Mouse (Mus musculus) hindbrain, embryonic 14.5 days (tissue): Measurements from ENCODE around the gene Camk1g. TPM values are rescaled to one million over a fixed set of nuclear protein-coding genes. Genes with fewer than 3 reads are reported as not detected.
A peak's percentile ranks its signal among the peaks of the same experiment; 100 is the strongest.

Experiments used
- ATAC-seq: fragments of 200-750 bp; cut with Nextera tagmentation; 2 replicates; pipeline ENCODE4 v1.8.0; 2017; ENCODE audit warnings: moderate number of reproducible peaks, mild to moderate bottlenecking, moderate TSS enrichment, moderate library complexity; ENCODE audit not compliant: low FRiP score
- DNase-seq: peaks from one replicate; pipeline ENCODE4 v3.0.0-alpha.2; 2015; ENCODE audit warnings: low spot score
- H3K27ac ChIP-seq: fragments of 300-500 bp; sonication (generic); 2 replicates; pipeline ENCODE4 v1.5.1; 2014; ENCODE audit warnings: mild to moderate bottlenecking, moderate library complexity
- H3K27me3 ChIP-seq: fragments of 300-500 bp; sonication (generic); 2 replicates; pipeline ENCODE4 v1.6.1; 2014; ENCODE audit warnings: mild to moderate bottlenecking, low read length, mixed read lengths; ENCODE audit not compliant: control insufficient read depth, insufficient read depth
- H3K36me3 ChIP-seq: fragments of 300-500 bp; sonication (generic); replicated peaks from 2 replicates; pipeline ENCODE4 v1.6.1; 2014; ENCODE audit not compliant: control insufficient read depth, insufficient read depth
- H3K4me1 ChIP-seq: fragments of 300-500 bp; sonication (generic); replicated peaks from 2 replicates; pipeline ENCODE4 v1.6.1; 2014; ENCODE audit warnings: antibody characterized with exemption, low read length, mixed read lengths; ENCODE audit not compliant: control insufficient read depth, insufficient read depth
- H3K4me2 ChIP-seq: fragments of 300-500 bp; sonication (generic); replicated peaks from 2 replicates; pipeline ENCODE4 v1.6.1; 2014; ENCODE audit warnings: mild to moderate bottlenecking, moderate library complexity
- H3K4me3 ChIP-seq: fragments of 300-500 bp; sonication (generic); replicated peaks from 2 replicates; pipeline ENCODE4 v1.5.1; 2014; ENCODE audit warnings: mild to moderate bottlenecking, low read length
- H3K9ac ChIP-seq: fragments of 300-500 bp; sonication (generic); 2 replicates; pipeline ENCODE4 v1.6.1; 2014
- H3K9me3 ChIP-seq: fragments of 300-500 bp; sonication (generic); 2 replicates; pipeline ENCODE4 v1.6.1; 2016; ENCODE audit warnings: low read length; ENCODE audit not compliant: control insufficient read depth
- WGBS: fragments of 180-500 bp; shearing (Covaris S2); extraction: QIAGEN DNeasy Blood & Tissue Kit; methylation state at CpG from one replicate; pipeline ENCODE4 v1.1.7; 2014; 5-methylcytosine and 5-hydroxymethylcytosine counted together
- polyA plus RNA-seq: library from polyadenylated mRNA; unstranded; fragments of >200 nt; fragmentation: Nextera tagmentation; extraction: Ambion mirVana; gene quantifications from 2 replicates; pipeline ENCODE4 v1.2.1, GENCODE M21; 2014

Gene Camk1g
- polyA plus RNA-seq: 39.9 and 45.2 TPM in 2 replicates

DNA sequence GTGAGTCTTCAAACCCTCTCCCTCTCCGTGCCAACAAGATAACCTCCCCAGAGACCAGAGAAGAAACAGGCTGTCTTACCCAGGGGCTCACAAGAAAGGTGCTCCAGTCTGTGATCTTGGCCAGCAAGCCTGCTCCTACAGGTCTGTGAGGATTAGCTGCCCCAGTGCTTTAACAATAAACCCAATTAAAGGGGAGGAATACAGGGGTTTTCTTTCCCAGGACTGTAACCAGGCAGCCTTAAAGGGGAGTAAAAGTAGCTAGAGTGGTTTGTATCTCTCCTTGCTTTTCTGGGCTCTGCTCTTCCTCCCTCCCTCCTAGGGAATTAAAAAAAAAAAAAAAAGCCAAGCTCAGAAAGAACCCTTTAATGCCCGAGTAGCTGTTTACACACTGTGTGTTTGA is at the start of gene Camk1g:
TSS of gene Camk1g (minus strand) at position 203 of the 400 bp plus-strand sequence.
- Histone ChIP-seq H3K4me3 (peak within 1 kb of the TSS; percentile 55), H3K27ac (peak within 1 kb of the TSS; percentile 64; the same call in 1 of the 2 replicates), H3K9me3 (no peaks in the 10 kb centered on the region), H3K4me1 (peaks cover 27% of the 10 kb centered on the region), H3K9ac (peak within 1 kb of the TSS; percentile 74), H3K4me2 (peak within 1 kb of the TSS; percentile 80), H3K27me3 (no peaks in the 10 kb centered on the region), H3K36me3 (no peaks in the 10 kb centered on the region)
- 3% methylated on average over 2 of the region's 2 CpGs for WGBS
- DNase-seq: peak; percentile 89
- peak; percentile 92 for ATAC-seq

DNA sequence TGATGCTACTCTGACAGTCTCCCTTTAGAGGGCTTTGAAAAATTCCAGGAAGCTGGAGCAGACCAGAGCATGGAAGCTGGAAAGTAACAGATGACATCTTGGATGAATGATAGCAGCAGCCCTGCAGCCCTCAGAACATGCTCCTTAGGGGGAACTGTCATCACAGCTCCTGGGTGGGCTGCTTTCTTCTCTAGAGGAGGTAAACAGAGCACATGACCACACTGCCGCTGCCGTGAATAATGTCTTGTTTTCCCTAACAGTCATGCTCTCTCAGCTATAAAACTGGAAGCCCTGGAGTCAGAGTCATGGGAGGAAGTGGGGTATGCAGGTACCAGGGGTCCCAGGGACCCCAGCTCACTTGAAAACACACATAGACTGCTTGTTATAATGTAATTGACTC is 49.1 kb upstream of the Camk1g start:
- H3K9me3 ChIP-seq: no peaks in the 10 kb centered on the region
- H3K4me2 ChIP-seq: no peak overlapping the region
- no peak for ATAC-seq
- peaks cover 36% of the 10 kb centered on the region for H3K4me1 ChIP-seq
- WGBS: 5% methylated on average over 2 of the region's 2 CpGs
- H3K4me3 ChIP-seq: no peak overlapping the region
- no peaks in the 10 kb centered on the region for H3K36me3 ChIP-seq
- no peak overlapping the region for H3K9ac ChIP-seq
- no peaks in the 10 kb centered on the region for H3K27me3 ChIP-seq
- 0 out of 2 replicates have a peak overlapping the region, but pooled peaks have one; percentile 1 for H3K27ac ChIP-seq
- DNase-seq: no peak

DNA sequence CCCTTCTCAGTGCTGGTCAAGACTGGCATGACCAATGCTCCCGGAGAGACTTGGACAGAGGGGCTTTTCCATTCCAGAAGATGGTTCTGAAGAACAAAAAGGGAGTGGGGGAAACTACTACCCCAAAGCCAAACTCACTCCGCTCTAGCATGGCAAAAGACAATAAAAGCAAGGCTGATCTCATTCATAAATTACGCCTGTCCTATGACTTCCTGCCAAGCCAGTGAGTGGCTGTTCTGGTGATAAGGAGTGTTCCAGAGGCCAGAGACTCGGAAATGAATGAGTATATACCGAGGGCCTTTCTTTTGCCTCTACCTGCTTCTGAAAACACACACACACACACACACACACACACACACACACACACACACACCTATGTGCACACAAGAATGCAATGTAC is 48.6 kb upstream of the Camk1g start:
- DNase-seq: no peak
- no peak overlapping the region for H3K9ac ChIP-seq
- H3K27ac ChIP-seq: no peak overlapping the region
- no peak overlapping the region for H3K4me2 ChIP-seq
- no peak overlapping the region for H3K4me3 ChIP-seq
- 71% methylated on average over 5 of the region's 5 CpGs for WGBS
- no peak for ATAC-seq
- no peaks in the 10 kb centered on the region for H3K27me3 ChIP-seq
- no peaks in the 10 kb centered on the region for H3K36me3 ChIP-seq
- peaks cover 31% of the 10 kb centered on the region for H3K4me1 ChIP-seq
- H3K9me3 ChIP-seq: no peaks in the 10 kb centered on the region

DNA sequence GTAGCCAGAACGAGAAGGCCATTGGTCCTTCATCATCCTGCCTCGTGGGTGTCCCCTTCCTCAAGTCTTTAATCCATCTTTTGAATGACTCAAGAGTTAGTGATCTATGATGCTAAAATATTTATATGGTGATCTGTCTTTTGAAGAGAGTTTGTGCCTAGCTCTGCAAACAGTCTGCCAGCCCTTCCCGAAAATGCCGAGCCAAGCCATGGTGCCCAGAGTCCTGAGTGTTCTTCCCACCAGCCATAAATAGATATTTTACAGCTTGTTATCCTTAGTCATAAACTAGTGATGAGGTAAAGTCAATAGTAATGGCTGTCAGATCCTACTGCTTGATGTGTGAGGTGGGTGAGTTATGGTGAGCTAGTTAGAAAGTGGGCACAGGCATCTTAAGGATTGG is 44.0 kb upstream of the Camk1g start:
- Histone ChIP-seq H3K27ac (no peak overlapping the region), H3K4me2 (no peak overlapping the region), H3K27me3 (no peaks in the 10 kb centered on the region), H3K4me1 (peaks cover 12% of the 10 kb centered on the region), H3K9me3 (no peaks in the 10 kb centered on the region), H3K4me3 (no peak overlapping the region), H3K36me3 (no peaks in the 10 kb centered on the region), H3K9ac (no peak overlapping the region)
- WGBS: 92% methylated on average over 4 of the region's 4 CpGs
- ATAC-seq (no peak), DNase-seq (no peak)

DNA sequence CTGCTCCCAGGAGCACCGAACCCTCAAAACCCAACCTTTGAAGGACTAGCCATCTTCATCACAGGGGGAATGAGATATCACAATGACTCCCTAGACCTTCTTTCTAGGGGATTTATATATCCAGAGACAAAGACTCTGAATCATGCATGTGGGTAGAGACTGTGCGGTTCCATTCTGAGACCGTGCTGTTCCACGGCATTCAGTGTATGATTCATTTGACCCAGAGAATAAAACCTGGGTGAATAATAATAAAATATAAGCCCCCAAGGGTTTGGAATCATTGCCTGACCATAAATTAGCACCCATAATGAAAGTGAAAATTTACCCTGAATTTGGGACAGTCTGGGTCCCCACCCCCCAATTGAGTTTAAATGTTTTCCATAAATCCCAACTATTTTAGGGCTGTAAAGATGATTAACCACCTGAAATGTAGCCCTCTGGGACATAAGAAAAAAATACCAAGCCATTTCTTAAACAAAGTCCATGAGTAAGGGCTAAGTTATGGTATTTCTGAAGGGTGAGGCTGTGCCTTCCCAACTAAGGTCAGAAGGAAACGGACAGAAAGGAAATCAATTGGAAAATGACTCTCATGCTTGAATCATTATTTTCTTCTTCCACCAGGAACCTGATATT is 43.4 kb upstream of the Camk1g start:
- ATAC-seq: no peak
- Histone ChIP-seq H3K4me1 (peaks cover 8% of the 10 kb centered on the region), H3K4me3 (no peak overlapping the region), H3K9ac (no peak overlapping the region), H3K27me3 (no peaks in the 10 kb centered on the region), H3K36me3 (no peaks in the 10 kb centered on the region), H3K4me2 (no peak overlapping the region), H3K27ac (no peak overlapping the region), H3K9me3 (no peaks in the 10 kb centered on the region)
- 95% methylated on average over 5 of the region's 5 CpGs for WGBS
- no peak for DNase-seq

DNA sequence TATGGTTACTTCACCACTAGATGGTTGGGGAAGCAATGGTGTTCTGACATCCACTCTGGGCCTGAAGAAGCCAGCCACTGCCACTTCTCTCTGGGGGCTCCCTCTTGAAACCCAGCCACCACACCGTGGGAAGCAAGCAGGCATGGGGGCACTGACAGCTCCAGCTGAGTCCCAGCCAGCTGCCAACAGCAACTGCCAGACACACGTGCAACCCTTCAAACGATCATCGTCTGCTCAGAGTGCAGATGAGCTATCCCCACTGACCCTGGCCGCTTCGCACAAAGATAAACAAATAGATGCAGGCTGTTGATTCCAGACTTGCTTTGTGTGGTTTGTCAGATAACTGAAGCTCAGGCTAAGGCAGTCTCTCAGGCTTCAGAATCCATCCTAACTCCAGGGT is 37.4 kb upstream of the Camk1g start:
- no peak overlapping the region for H3K27ac ChIP-seq
- H3K4me1 ChIP-seq: no peaks in the 10 kb centered on the region
- no peak overlapping the region for H3K4me2 ChIP-seq
- no peaks in the 10 kb centered on the region for H3K9me3 ChIP-seq
- WGBS: 35% methylated on average over 6 of the region's 6 CpGs
- H3K4me3 ChIP-seq: no peak overlapping the region
- no peaks in the 10 kb centered on the region for H3K36me3 ChIP-seq
- ATAC-seq: no peak
- no peaks in the 10 kb centered on the region for H3K27me3 ChIP-seq
- no peak for DNase-seq
- no peak overlapping the region for H3K9ac ChIP-seq

DNA sequence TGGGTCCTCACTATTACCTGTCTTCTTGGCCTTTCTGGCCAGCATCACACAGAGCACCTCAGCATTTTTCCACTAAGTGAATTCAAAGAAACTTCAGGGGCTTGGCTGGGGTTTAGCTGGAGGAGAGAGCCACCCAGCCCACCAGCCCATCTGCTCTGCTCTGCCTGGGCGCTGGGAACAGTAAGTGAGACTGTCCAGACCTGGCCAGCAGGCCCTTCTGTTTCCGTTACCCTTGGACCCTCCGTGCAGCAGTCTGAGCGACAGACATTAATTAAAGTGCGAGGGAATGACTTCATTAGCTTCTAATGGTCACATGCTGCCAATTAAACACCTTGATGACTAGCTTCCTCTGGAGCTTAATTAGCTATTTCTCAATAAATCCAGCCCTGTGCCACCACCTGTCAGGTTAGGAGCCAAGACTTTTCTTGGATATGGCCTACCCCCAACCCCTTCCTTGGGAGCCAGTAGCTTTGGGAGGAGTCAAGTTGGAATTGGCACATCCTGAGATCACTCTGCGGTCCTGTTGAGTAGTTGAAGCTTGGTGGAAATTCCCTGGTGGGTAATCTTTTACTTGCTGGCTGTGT is 36.1 kb upstream of the Camk1g start:
- 52% methylated on average over 6 of the region's 6 CpGs for WGBS
- no peaks in the 10 kb centered on the region for H3K27me3 ChIP-seq
- no peak overlapping the region for H3K4me2 ChIP-seq
- H3K9ac ChIP-seq: no peak overlapping the region
- no peak overlapping the region for H3K4me3 ChIP-seq
- no peaks in the 10 kb centered on the region for H3K36me3 ChIP-seq
- H3K27ac ChIP-seq: no peak overlapping the region
- ATAC-seq: peak; percentile 33; the same call in 1 of the 2 replicates
- no peaks in the 10 kb centered on the region for H3K4me1 ChIP-seq
- H3K9me3 ChIP-seq: no peaks in the 10 kb centered on the region
- DNase-seq: no peak

DNA sequence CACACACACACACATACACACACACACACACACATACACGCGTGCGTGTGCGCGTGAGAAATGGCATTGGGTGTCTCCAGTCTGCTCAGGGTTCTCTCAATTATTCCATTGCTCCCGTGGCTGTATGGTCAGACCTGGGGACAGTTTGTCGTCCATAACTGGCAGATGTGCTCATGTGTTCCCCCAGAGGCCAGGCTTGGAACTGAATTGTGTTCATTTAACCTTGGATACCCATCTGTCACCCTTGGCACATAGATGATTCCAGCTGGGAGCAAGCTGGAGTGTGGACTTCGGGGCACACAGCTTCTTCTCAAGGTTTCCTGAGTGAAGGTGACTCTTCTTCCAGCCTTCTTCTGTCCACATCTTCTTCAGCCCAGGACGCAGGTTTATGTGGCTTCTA is 31.6 kb upstream of the Camk1g start:
- H3K4me3 ChIP-seq: no peak overlapping the region
- H3K4me1 ChIP-seq: no peaks in the 10 kb centered on the region
- H3K27me3 ChIP-seq: no peaks in the 10 kb centered on the region
- no peaks in the 10 kb centered on the region for H3K36me3 ChIP-seq
- no peak overlapping the region for H3K9ac ChIP-seq
- DNase-seq: no peak
- 68% methylated on average over 9 of the region's 9 CpGs for WGBS
- H3K4me2 ChIP-seq: no peak overlapping the region
- no peaks in the 10 kb centered on the region for H3K9me3 ChIP-seq
- no peak overlapping the region for H3K27ac ChIP-seq
- ATAC-seq: no peak

DNA sequence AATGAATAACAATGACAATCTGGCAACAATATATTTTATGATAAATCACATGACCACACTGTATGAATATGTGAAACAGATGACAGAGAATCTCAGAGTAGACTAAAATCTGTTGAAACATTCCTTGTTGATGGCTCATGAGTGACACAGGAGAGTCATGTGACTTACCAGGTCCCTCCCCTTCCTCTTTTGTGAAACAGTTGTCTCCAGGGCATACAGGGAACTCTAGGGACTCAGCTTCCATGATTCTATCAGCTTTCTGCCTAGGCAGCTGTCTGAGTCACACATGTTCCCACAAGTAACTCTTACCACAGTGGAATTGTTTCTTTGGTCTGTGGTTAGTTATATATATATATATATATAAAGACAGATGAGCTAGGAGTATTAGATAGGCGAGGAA is 30.2 kb upstream of the Camk1g start:
- DNase-seq (no peak), ATAC-seq (no peak)
- Histone ChIP-seq H3K9ac (no peak overlapping the region), H3K9me3 (no peaks in the 10 kb centered on the region), H3K4me1 (no peaks in the 10 kb centered on the region), H3K27ac (no peak overlapping the region), H3K36me3 (no peaks in the 10 kb centered on the region), H3K4me2 (no peak overlapping the region), H3K27me3 (no peaks in the 10 kb centered on the region), H3K4me3 (no peak overlapping the region)
- WGBS: 94% methylated on average over 1 of the region's 1 CpGs
